Mouse (Mus musculus) thymus, adult 2 months (tissue): Measurements from ENCODE around the gene Nt5c2.

Experiments used
- CTCF ChIP-seq: fragments of 200-500 bp; IDR thresholded peaks from 2 replicates; pipeline ENCODE4 v1.5.1; 2012; ENCODE audit warnings: mild to moderate bottlenecking, control low read depth, low read length, moderate library complexity, borderline replicate concordance; ENCODE audit not compliant: control insufficient read depth, poor library complexity, insufficient read depth; ENCODE audit errors: extremely low read depth
- POLR2A ChIP-seq: fragments of 200-500 bp; IDR thresholded peaks from 2 replicates; pipeline ENCODE4 v1.6.1; 2012; ENCODE audit warnings: mild to moderate bottlenecking, low read length, control low read depth, moderate library complexity; ENCODE audit not compliant: control insufficient read depth, poor library complexity, insufficient read depth; ENCODE audit errors: extremely low read depth

- TF ChIP-seq POLR2A (no peak), CTCF (no peak)
These were observed 88.0 kb downstream of the Nt5c2 start for GRCm38 (mm10) chr19:46926951-46927350.
